Mouse (Mus musculus) stomach, postnatal 0 days (tissue): ENCODE data around the gene Ston2.

Experiments
- CTCF ChIP-seq: IDR thresholded peaks from 2 replicates; pipeline ENCODE4 v1.5.1; 2016; ENCODE audit warnings: antibody characterized with exemption, low read depth, mild to moderate bottlenecking, moderate library complexity
- EP300 ChIP-seq: optimal IDR thresholded peaks from 2 replicates; pipeline ENCODE3; 2016; ENCODE audit warnings: antibody characterized with exemption

- TF ChIP-seq CTCF, result no peak
- no peak for TF ChIP-seq EP300
Measured at GRCm38 (mm10) chr12:91802586-91803206, 14.5 kb upstream of the Ston2 start.
